Mouse (Mus musculus) hindbrain, embryonic 10.5 days (tissue): Measurements from ENCODE around the gene Haus7. TPM values are rescaled to one million over a fixed set of nuclear protein-coding genes. Genes with fewer than 3 reads are reported as not detected.
"Not testable (repeated sequence)": the region's sequence is repeated elsewhere in the genome, so short reads cannot be mapped to it uniquely, and the experiment has no call there.

Source experiments
- DNase-seq: peaks from one replicate; pipeline ENCODE4 v3.0.0-alpha.2; 2017; ENCODE audit warnings: low spot score
- H3K27ac ChIP-seq: fragments of 300-500 bp; sonication (generic); 2 replicates; pipeline ENCODE4 v1.5.1; 2016; ENCODE audit warnings: mild to moderate bottlenecking, moderate library complexity
- H3K27me3 ChIP-seq: fragments of 300-500 bp; sonication (generic); 2 replicates; pipeline ENCODE4 v1.6.1; 2016; ENCODE audit warnings: mild to moderate bottlenecking; ENCODE audit not compliant: poor library complexity, insufficient read depth, severe bottlenecking
- H3K36me3 ChIP-seq: fragments of 300-500 bp; sonication (generic); 2 replicates; pipeline ENCODE4 v1.6.1; 2016; ENCODE audit warnings: mild to moderate bottlenecking, moderate library complexity
- H3K4me1 ChIP-seq: fragments of 300-500 bp; sonication (generic); replicated peaks from 2 replicates; pipeline ENCODE4 v1.6.1; 2016; ENCODE audit warnings: mild to moderate bottlenecking
- H3K4me3 ChIP-seq: fragments of 300-500 bp; sonication (generic); 2 replicates; pipeline ENCODE4 v1.5.1; 2016; ENCODE audit warnings: mild to moderate bottlenecking, moderate library complexity
- H3K9me3 ChIP-seq: fragments of 300-500 bp; sonication (generic); 2 replicates; pipeline ENCODE4 v1.6.1; 2016; ENCODE audit warnings: mild to moderate bottlenecking, moderate library complexity
- WGBS: fragments of 180-500 bp; shearing (Covaris S2); methylation state at CpG from one replicate; pipeline ENCODE4 v1.1.7; 2016; 5-methylcytosine and 5-hydroxymethylcytosine counted together
- polyA plus RNA-seq: library from polyadenylated mRNA; unstranded; fragments of >200 nt; fragmentation: Nextera tagmentation; extraction: Ambion mirVana; gene quantifications from 2 replicates; pipeline ENCODE4 v1.2.1, GENCODE M21; 2016

Haus7 gene
- polyA plus RNA-seq, 1 experiment from 2014 or later = 79.7 TPM

- H3K36me3 ChIP-seq = peaks cover 22% of the 10 kb centered on the region
- no peak overlapping the region for H3K4me3 ChIP-seq
- no peaks in the 10 kb centered on the region for H3K9me3 ChIP-seq
- no peak overlapping the region for H3K27ac ChIP-seq
- no peaks in the 10 kb centered on the region; the same call in 1 of the 2 replicates for H3K27me3 ChIP-seq
- DNase-seq = no peak
- WGBS = 75% methylated on average over 2 of the region's 2 CpGs
- no peaks in the 10 kb centered on the region for H3K4me1 ChIP-seq
Observed at GRCm38 (mm10) chrX:73441428-73441827, 17.4 kb downstream of the Haus7 start.

- Histone ChIP-seq H3K4me1 (no peaks in the 10 kb centered on the region), H3K27me3 (peaks cover 12% of the 10 kb centered on the region; the same call in 1 of the 2 replicates), H3K36me3 (peaks cover 11% of the 10 kb centered on the region), H3K27ac (no peak within 1 kb of the TSS), H3K4me3 (no peak within 1 kb of the TSS), H3K9me3 (no peaks in the 10 kb centered on the region)
- no peak for DNase-seq
- WGBS = 87% methylated on average over 11 of the region's 11 CpGs
Observed at GRCm38 (mm10) chrX:73435252-73435651, 23.6 kb downstream of the Haus7 start, which contains the start of gene Trex2. TSS of gene Trex2 (minus strand) at chrX:73435344.

- Histone ChIP-seq H3K27ac (no peak overlapping the region), H3K27me3 (peaks cover 12% of the 10 kb centered on the region; the same call in 1 of the 2 replicates), H3K4me3 (no peak overlapping the region), H3K4me1 (no peaks in the 10 kb centered on the region), H3K36me3 (peaks cover 11% of the 10 kb centered on the region), H3K9me3 (no peaks in the 10 kb centered on the region)
- WGBS = 82% methylated on average over 5 of the region's 5 CpGs
- no peak for DNase-seq
Observed at GRCm38 (mm10) chrX:73432850-73433249, 26.0 kb downstream of the Haus7 start.

GRCm38 (mm10) chrX:73430036-73430435 lies 28.8 kb downstream of the Haus7 start:
- WGBS = 74% methylated on average over 2 of the region's 2 CpGs

GRCm38 (mm10) chrX:73412767-73413166 lies 46.1 kb downstream of the Haus7 start:
- no peak for DNase-seq

More at GRCm38 (mm10) chrX:73430036-73430435, 28.8 kb downstream of the Haus7 start:
- Histone ChIP-seq H3K36me3 (no peaks in the 10 kb centered on the region), H3K4me3 (no peak overlapping the region), H3K27ac (no peak overlapping the region), H3K4me1 (no peaks in the 10 kb centered on the region), H3K9me3 (no peaks in the 10 kb centered on the region), H3K27me3 (peaks cover 11% of the 10 kb centered on the region; the same call in 1 of the 2 replicates)
- DNase-seq = no peak

GRCm38 (mm10) chrX:73410880-73411517 lies 47.8 kb downstream of the Haus7 start, which contains the start of gene Zfp92:
TSS of gene Zfp92 (plus strand) at chrX:73411096.
- peak; percentile 5 for DNase-seq
- Histone ChIP-seq H3K9me3 (no peaks in the 10 kb centered on the region), H3K4me3 (peak within 1 kb of the TSS; percentile 41), H3K36me3 (no peaks in the 10 kb centered on the region), H3K4me1 (0 out of 2 replicates have a peak, but pooled peaks cover 5% of the 10 kb centered on the region), H3K27ac (no peak within 1 kb of the TSS), H3K27me3 (peaks cover 22% of the 10 kb centered on the region)
- WGBS = 23% methylated on average over 20 of the region's 20 CpGs

More at GRCm38 (mm10) chrX:73412767-73413166, 46.1 kb downstream of the Haus7 start:
- 47% methylated on average over 1 of the region's 1 CpGs for WGBS
- Histone ChIP-seq H3K27ac (no peak overlapping the region), H3K27me3 (peaks cover 22% of the 10 kb centered on the region), H3K4me1 (0 out of 2 replicates have a peak, but pooled peaks cover 5% of the 10 kb centered on the region), H3K4me3 (no peak overlapping the region), H3K9me3 (no peaks in the 10 kb centered on the region), H3K36me3 (no peaks in the 10 kb centered on the region)

- H3K4me1 ChIP-seq = no peaks in the 10 kb centered on the region
- no peak overlapping the region for H3K4me3 ChIP-seq
- no peaks in the 10 kb centered on the region for H3K36me3 ChIP-seq
- H3K27me3 ChIP-seq = peaks cover 5% of the 10 kb centered on the region; the same call in 1 of the 2 replicates
- H3K9me3 ChIP-seq = no peaks in the 10 kb centered on the region
- no peak overlapping the region for H3K27ac ChIP-seq
- WGBS = 92% methylated on average over 12 of the region's 12 CpGs
- no peak for DNase-seq
Observed at GRCm38 (mm10) chrX:73401616-73402015, 57.2 kb downstream of the Haus7 start.

- Histone ChIP-seq H3K36me3 (no peaks in the 10 kb centered on the region), H3K4me1 (no peaks in the 10 kb centered on the region), H3K27me3 (peaks cover 9% of the 10 kb centered on the region; the same call in 1 of the 2 replicates), H3K27ac (no peak overlapping the region), H3K9me3 (no peaks in the 10 kb centered on the region), H3K4me3 (no peak overlapping the region)
- WGBS = 87% methylated on average over 20 of the region's 20 CpGs
- DNase-seq = no peak
Observed at GRCm38 (mm10) chrX:73400951-73401350, 57.9 kb downstream of the Haus7 start.

- DNase-seq, H3K27ac ChIP-seq, H3K36me3 ChIP-seq, H3K4me1 ChIP-seq, H3K4me3 ChIP-seq, H3K9me3 ChIP-seq: not testable (repeated sequence)
- peaks cover 12% of the 10 kb centered on the region; the same call in 1 of the 2 replicates for H3K27me3 ChIP-seq
- 70% methylated on average over 2 of the region's 2 CpGs for WGBS
Observed at GRCm38 (mm10) chrX:73398636-73399035, 60.2 kb downstream of the Haus7 start, which contains the start of gene Gm18336. TSS of gene Gm18336 (minus strand) at chrX:73398736.

GRCm38 (mm10) chrX:73396446-73396845 lies 62.4 kb downstream of the Haus7 start:
- Histone ChIP-seq H3K4me3 (no peak overlapping the region), H3K36me3 (no peaks in the 10 kb centered on the region), H3K27ac (no peak overlapping the region)

GRCm38 (mm10) chrX:73391481-73391880 lies 67.4 kb downstream of the Haus7 start:
- Histone ChIP-seq H3K27me3 (0 out of 2 replicates have a peak, but pooled peaks cover 6% of the 10 kb centered on the region), H3K36me3 (no peaks in the 10 kb centered on the region), H3K4me1 (no peaks in the 10 kb centered on the region), H3K4me3 (no peak overlapping the region), H3K9me3 (no peaks in the 10 kb centered on the region), H3K27ac (no peak overlapping the region)
- 83% methylated on average over 4 of the region's 4 CpGs for WGBS
- no peak for DNase-seq

More at GRCm38 (mm10) chrX:73396446-73396845, 62.4 kb downstream of the Haus7 start:
- no peaks in the 10 kb centered on the region for H3K4me1 ChIP-seq
- peaks cover 12% of the 10 kb centered on the region; the same call in 1 of the 2 replicates for H3K27me3 ChIP-seq
- no peak for DNase-seq
- 92% methylated on average over 1 of the region's 1 CpGs for WGBS
- no peaks in the 10 kb centered on the region for H3K9me3 ChIP-seq
